Mouse (Mus musculus): ENCODE data around the gene Dcp1b. TPM values are rescaled to one million over a fixed set of nuclear protein-coding genes. Genes with fewer than 3 reads are reported as not detected.
A peak's percentile ranks its signal among the peaks of the same experiment; 100 is the strongest.

Gene Dcp1b
- polyA plus RNA-seq (2015; fragmentation: Nextera tagmentation; extraction: Ambion mirVana), result 11.2 and 12.8 TPM in 2 replicates

GRCm38 (mm10) chr6:119175078-119175853 is at the start of gene Dcp1b:
Gene Dcp1b (plus strand): TSS chr6:119175253.
- Histone ChIP-seq H3K4me1 (replicated peaks) (peaks cover 27% of the 10 kb centered on the region), H3K36me3 (peaks cover 5% of the 10 kb centered on the region; the same call in 1 of the 2 replicates), H3K27me3 (no peaks in the 10 kb centered on the region), H3K27ac (replicated peaks) (peak within 1 kb of the TSS; percentile 93), H3K9ac (peak within 1 kb of the TSS; percentile 84), H3K4me3 (peak within 1 kb of the TSS; percentile 73), H3K4me2 (peak within 1 kb of the TSS; percentile 64), H3K9me3 (no peaks in the 10 kb centered on the region)
- WGBS, result under 1% methylated on average over 65 of the region's 65 CpGs
- peak; percentile 97 for ATAC-seq (ENCODE audit: low read depth)

GRCm38 (mm10) chr6:119126991-119127390 is 48.1 kb upstream of the Dcp1b start:
- 86% methylated on average over 3 of the region's 3 CpGs for WGBS
- Histone ChIP-seq H3K4me3 (no peak overlapping the region), H3K9ac (no peak overlapping the region), H3K27me3 (no peaks in the 10 kb centered on the region), H3K27ac (replicated peaks) (no peak overlapping the region), H3K4me2 (no peak overlapping the region), H3K9me3 (peaks cover 8% of the 10 kb centered on the region; the same call in 1 of the 2 replicates), H3K36me3 (no peaks in the 10 kb centered on the region), H3K4me1 (replicated peaks) (peaks cover 18% of the 10 kb centered on the region)
- ATAC-seq (ENCODE audit: low read depth), result no peak

- no peak overlapping the region for H3K4me3 ChIP-seq
- ATAC-seq (ENCODE audit: low read depth), result no peak
- H3K36me3 ChIP-seq, result no peaks in the 10 kb centered on the region
- 92% methylated on average over 1 of the region's 1 CpGs for WGBS
- no peak overlapping the region for H3K9ac ChIP-seq
- peaks cover 8% of the 10 kb centered on the region; the same call in 1 of the 2 replicates for H3K9me3 ChIP-seq
- H3K27me3 ChIP-seq, result no peaks in the 10 kb centered on the region
- peaks cover 21% of the 10 kb centered on the region for H3K4me1 ChIP-seq (replicated peaks)
- no peak overlapping the region for H3K27ac ChIP-seq (replicated peaks)
- no peak overlapping the region for H3K4me2 ChIP-seq
Observed at GRCm38 (mm10) chr6:119128076-119128475, 47.0 kb upstream of the Dcp1b start.

GRCm38 (mm10) chr6:119128521-119128920 is 46.5 kb upstream of the Dcp1b start:
- Histone ChIP-seq H3K9ac (no peak overlapping the region), H3K36me3 (no peaks in the 10 kb centered on the region), H3K4me3 (no peak overlapping the region), H3K27ac (replicated peaks) (no peak overlapping the region), H3K27me3 (no peaks in the 10 kb centered on the region), H3K4me2 (no peak overlapping the region), H3K4me1 (replicated peaks) (peaks cover 21% of the 10 kb centered on the region), H3K9me3 (peaks cover 8% of the 10 kb centered on the region; the same call in 1 of the 2 replicates)
- WGBS, result 82% methylated on average over 8 of the region's 8 CpGs
- no peak; the same call in 1 of the 2 replicates for ATAC-seq (ENCODE audit: low read depth)

GRCm38 (mm10) chr6:119129664-119130063 is 45.4 kb upstream of the Dcp1b start:
- H3K4me1 ChIP-seq (replicated peaks), result peaks cover 21% of the 10 kb centered on the region
- H3K9ac ChIP-seq, result no peak overlapping the region
- no peak for ATAC-seq (ENCODE audit: low read depth)
- H3K27me3 ChIP-seq, result no peaks in the 10 kb centered on the region
- H3K4me3 ChIP-seq, result no peak overlapping the region
- no peak overlapping the region for H3K27ac ChIP-seq (replicated peaks)
- H3K9me3 ChIP-seq, result peaks cover 8% of the 10 kb centered on the region; the same call in 1 of the 2 replicates
- no peaks in the 10 kb centered on the region for H3K36me3 ChIP-seq
- 83% methylated on average over 5 of the region's 5 CpGs for WGBS
- H3K4me2 ChIP-seq, result no peak overlapping the region

GRCm38 (mm10) chr6:119132111-119132735 is 42.8 kb upstream of the Dcp1b start:
- 70% methylated on average over 8 of the region's 8 CpGs for WGBS

GRCm38 (mm10) chr6:119132863-119133262 is 42.2 kb upstream of the Dcp1b start:
- Histone ChIP-seq H3K9me3 (no peaks in the 10 kb centered on the region), H3K4me2 (no peak overlapping the region), H3K4me1 (replicated peaks) (peaks cover 21% of the 10 kb centered on the region), H3K4me3 (no peak overlapping the region), H3K27me3 (no peaks in the 10 kb centered on the region), H3K36me3 (no peaks in the 10 kb centered on the region), H3K27ac (replicated peaks) (no peak overlapping the region), H3K9ac (no peak overlapping the region)
- 89% methylated on average over 4 of the region's 4 CpGs for WGBS
- ATAC-seq (ENCODE audit: low read depth), result no peak

More at GRCm38 (mm10) chr6:119132111-119132735, 42.8 kb upstream of the Dcp1b start:
- no peak overlapping the region for H3K4me3 ChIP-seq
- H3K27ac ChIP-seq (replicated peaks), result no peak overlapping the region
- no peak for ATAC-seq (ENCODE audit: low read depth)
- H3K9me3 ChIP-seq, result no peaks in the 10 kb centered on the region
- no peak overlapping the region for H3K9ac ChIP-seq
- H3K4me2 ChIP-seq, result no peak overlapping the region
- H3K36me3 ChIP-seq, result no peaks in the 10 kb centered on the region
- peaks cover 21% of the 10 kb centered on the region for H3K4me1 ChIP-seq (replicated peaks)
- no peaks in the 10 kb centered on the region for H3K27me3 ChIP-seq

- WGBS, result 81% methylated on average over 10 of the region's 10 CpGs
- H3K4me2 ChIP-seq, result no peak overlapping the region
- H3K27ac ChIP-seq (replicated peaks), result no peak overlapping the region
- H3K36me3 ChIP-seq, result no peaks in the 10 kb centered on the region
- no peak for ATAC-seq (ENCODE audit: low read depth)
- H3K4me3 ChIP-seq, result no peak overlapping the region
- no peak overlapping the region for H3K9ac ChIP-seq
- no peaks in the 10 kb centered on the region for H3K9me3 ChIP-seq
- H3K4me1 ChIP-seq (replicated peaks), result no peaks in the 10 kb centered on the region
- H3K27me3 ChIP-seq, result no peaks in the 10 kb centered on the region
Observed at GRCm38 (mm10) chr6:119137768-119138167, 37.3 kb upstream of the Dcp1b start.

- Histone ChIP-seq H3K4me1 (replicated peaks) (no peaks in the 10 kb centered on the region), H3K9me3 (no peaks in the 10 kb centered on the region), H3K4me2 (no peak overlapping the region), H3K36me3 (no peaks in the 10 kb centered on the region), H3K4me3 (no peak overlapping the region), H3K27me3 (no peaks in the 10 kb centered on the region), H3K27ac (replicated peaks) (no peak overlapping the region), H3K9ac (no peak overlapping the region)
- ATAC-seq (ENCODE audit: low read depth), result no peak
- 77% methylated on average over 7 of the region's 7 CpGs for WGBS
Observed at GRCm38 (mm10) chr6:119139561-119139960, 35.5 kb upstream of the Dcp1b start.

GRCm38 (mm10) chr6:119145109-119145508 is 29.9 kb upstream of the Dcp1b start:
- Histone ChIP-seq H3K4me2 (no peak overlapping the region), H3K4me3 (no peak overlapping the region), H3K27ac (replicated peaks) (no peak overlapping the region), H3K9ac (no peak overlapping the region), H3K36me3 (no peaks in the 10 kb centered on the region), H3K4me1 (replicated peaks) (no peaks in the 10 kb centered on the region), H3K9me3 (no peaks in the 10 kb centered on the region), H3K27me3 (no peaks in the 10 kb centered on the region)
- WGBS, result 60% methylated on average over 4 of the region's 4 CpGs
- ATAC-seq (ENCODE audit: low read depth), result no peak

- Histone ChIP-seq H3K36me3 (no peaks in the 10 kb centered on the region), H3K4me1 (replicated peaks) (no peaks in the 10 kb centered on the region), H3K4me3 (no peak overlapping the region), H3K27me3 (no peaks in the 10 kb centered on the region), H3K27ac (replicated peaks) (no peak overlapping the region), H3K9me3 (no peaks in the 10 kb centered on the region), H3K4me2 (no peak overlapping the region), H3K9ac (no peak overlapping the region)
- ATAC-seq (ENCODE audit: low read depth), result no peak
Observed at GRCm38 (mm10) chr6:119165677-119166076, 9.4 kb upstream of the Dcp1b start.

- Histone ChIP-seq H3K9ac (peak overlapping the region; percentile 84; the same call in 1 of the 2 replicates), H3K27ac (replicated peaks) (peak overlapping the region; percentile 93)
- WGBS, result 52% methylated on average over 12 of the region's 12 CpGs
Observed at GRCm38 (mm10) chr6:119174307-119175074, 562 bp upstream of the Dcp1b start.

More at GRCm38 (mm10) chr6:119174307-119175074, 562 bp upstream of the Dcp1b start:
- Histone ChIP-seq H3K27me3 (no peaks in the 10 kb centered on the region), H3K4me3 (peak overlapping the region; percentile 73), H3K9me3 (no peaks in the 10 kb centered on the region), H3K4me1 (replicated peaks) (peaks cover 27% of the 10 kb centered on the region), H3K36me3 (peaks cover 2% of the 10 kb centered on the region; the same call in 1 of the 2 replicates), H3K4me2 (peak overlapping the region; percentile 64)
- ATAC-seq (ENCODE audit: low read depth), result peak; percentile 18
